In the genomic region with DNA sequence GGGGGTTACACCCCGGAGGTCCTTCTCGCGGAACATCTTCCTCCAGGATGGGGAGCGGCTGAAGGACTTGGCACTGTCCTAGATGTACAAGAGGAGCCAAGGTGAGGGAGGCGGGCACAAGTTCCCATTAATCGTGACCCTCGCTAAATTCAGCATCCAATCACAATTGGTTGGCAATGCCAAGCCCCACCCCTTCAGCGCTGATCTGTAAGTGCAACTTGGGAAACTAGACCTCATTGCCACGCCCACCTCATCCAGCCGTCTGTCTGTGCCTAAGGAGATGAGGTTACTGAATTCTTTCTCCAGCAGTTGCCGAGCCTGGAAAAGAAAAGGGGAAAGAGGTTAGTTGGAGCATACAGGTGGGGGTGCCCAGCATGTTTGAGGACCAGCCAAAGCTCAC, we compare ENCODE assay signal across 8 mouse cellular contexts. TPM values are rescaled to one million over a fixed set of nuclear protein-coding genes. Genes with fewer than 3 reads are reported as not detected.
DNase-seq lines count a peak whose midpoint lies in the region; ATAC-seq lines count a peak whose summit lies in the region.

No protein-coding gene starts in this region.

- H3K4me1 ChIP-seq in embryonic facial prominence, embryonic 10.5 days, result peaks cover 54% of the 10 kb centered on the region
- peaks cover 41% of the 10 kb centered on the region for H3K4me1 ChIP-seq in heart, embryonic 16.5 days (ENCODE audit: control insufficient read depth, insufficient read depth, low read length)

- 0 out of 2 replicates have a peak, but pooled peaks have one; percentile 15 for ATAC-seq in heart, embryonic 16.5 days (replicated peaks; ENCODE audit: extremely low read depth, insufficient read depth, low FRiP score)
- ATAC-seq in megakaryocyte, adult 5-6 weeks (ENCODE audit: poor library complexity, severe bottlenecking), result 0 out of 2 replicates have a peak, but pooled peaks have one; percentile 13
- ATAC-seq in monocyte, adult 5-6 weeks (replicated peaks; ENCODE audit: insufficient number of reproducible peaks, low FRiP score, low TSS enrichment, poor library complexity, severe bottlenecking), result no peak

- peak overlapping the region; percentile 75; the same call in 1 of the 2 replicates for H3K9ac ChIP-seq in heart, embryonic 16.5 days (ENCODE audit: low read length)

- H3K4me3 ChIP-seq in embryonic facial prominence, embryonic 10.5 days, result peak overlapping the region; percentile 75
- H3K4me3 ChIP-seq in heart, embryonic 16.5 days (ENCODE audit: low read length), result peak overlapping the region; percentile 67

- H3K4me2 ChIP-seq in heart, embryonic 16.5 days (ENCODE audit: low read depth, low read length), result peak overlapping the region; percentile 85

- peaks cover 46% of the 10 kb centered on the region for H3K27me3 ChIP-seq in embryonic facial prominence, embryonic 10.5 days (replicated peaks; ENCODE audit: low read depth, poor library complexity, severe bottlenecking)
- H3K27me3 ChIP-seq in heart, embryonic 16.5 days (ENCODE audit: control insufficient read depth, insufficient read depth, low read length), result no peaks in the 10 kb centered on the region

- peak; percentile 46 for DNase-seq in thymus, postnatal 4 days
- DNase-seq in thymus, postnatal 25 days, result no peak
- DNase-seq in embryonic facial prominence, embryonic 10.5 days (ENCODE audit: low spot score), result peak; percentile 81
- peak; percentile 57 to 75 for DNase-seq in kidney, postnatal 25 days
- peak; percentile 86 for DNase-seq in testis, postnatal 10 days (ENCODE audit: low spot score)

- H3K27ac ChIP-seq in embryonic facial prominence, embryonic 10.5 days (replicated peaks), result peak overlapping the region; percentile 89
- H3K27ac ChIP-seq in heart, embryonic 16.5 days (ENCODE audit: low read length), result 0 out of 2 replicates have a peak overlapping the region, but pooled peaks have one; percentile 16

- 0% methylated on average over 11 of the region's 11 CpGs for WGBS in embryonic facial prominence, embryonic 10.5 days
- WGBS in heart, embryonic 16.5 days, result under 1% methylated on average over 11 of the region's 11 CpGs

- no peaks in the 10 kb centered on the region for H3K36me3 ChIP-seq in embryonic facial prominence, embryonic 10.5 days (replicated peaks)
- H3K36me3 ChIP-seq in heart, embryonic 16.5 days (ENCODE audit: control insufficient read depth, insufficient read depth), result no peaks in the 10 kb centered on the region

- no peaks in the 10 kb centered on the region for H3K9me3 ChIP-seq in embryonic facial prominence, embryonic 10.5 days
- no peaks in the 10 kb centered on the region for H3K9me3 ChIP-seq in heart, embryonic 16.5 days (replicated peaks; ENCODE audit: control insufficient read depth, low read length)

RNA-seq across cellular contexts. Expression of a gene that starts 5.6 kb away (rescaled TPM):
- 0.31 and 0.64 TPM in 2 replicates for polyA plus RNA-seq in embryonic facial prominence, embryonic 10.5 days (2016; fragmentation: Nextera tagmentation; extraction: Ambion mirVana)
- 26.6 and 28.7 TPM in 2 replicates for polyA plus RNA-seq in heart, embryonic 16.5 days (2015; fragmentation: Nextera tagmentation; extraction: Ambion mirVana)
- not detected in 2 replicates for total RNA-seq in megakaryocyte, adult 5-6 weeks (2015)
- total RNA-seq in megakaryocyte, adult 5-6 weeks (2017), result 0.07 TPM in 1 of 2 replicates, not detected in the other
- not detected in 3 replicates for total RNA-seq in monocyte, adult 5-6 weeks (2017)

RNA-seq across cellular contexts. Expression of a gene that starts 7.1 kb away (rescaled TPM):
- polyA plus RNA-seq in embryonic facial prominence, embryonic 10.5 days (2016; fragmentation: Nextera tagmentation; extraction: Ambion mirVana), result 10.6 and 11.3 TPM in 2 replicates
- polyA plus RNA-seq in heart, embryonic 16.5 days (2015; fragmentation: Nextera tagmentation; extraction: Ambion mirVana), result 12.4 and 18.0 TPM in 2 replicates
- total RNA-seq in megakaryocyte, adult 5-6 weeks (2015), result 3.2 and 4.7 TPM in 2 replicates
- total RNA-seq in megakaryocyte, adult 5-6 weeks (2017), result 4.8 and 5.4 TPM in 2 replicates
- total RNA-seq in monocyte, adult 5-6 weeks (2017), result 9.7 to 15.3 TPM (median 10.4 TPM) in 3 replicates

RNA-seq across cellular contexts. Expression of a gene that starts 26.1 kb away (rescaled TPM):
- 5.8 and 7.1 TPM in 2 replicates for polyA plus RNA-seq in embryonic facial prominence, embryonic 10.5 days (2016; fragmentation: Nextera tagmentation; extraction: Ambion mirVana)
- polyA plus RNA-seq in heart, embryonic 16.5 days (2015; fragmentation: Nextera tagmentation; extraction: Ambion mirVana), result 1.5 TPM in 2 replicates
- total RNA-seq in megakaryocyte, adult 5-6 weeks (2015), result 0.50 TPM in 1 of 2 replicates, not detected in the other
- total RNA-seq in megakaryocyte, adult 5-6 weeks (2017), result not detected in 2 replicates
- total RNA-seq in monocyte, adult 5-6 weeks (2017), result 0.19 TPM in 1 of 3 replicates, not detected in the others

RNA-seq across cellular contexts. Expression of a gene that starts 29.7 kb away (rescaled TPM):
- 0.24 and 1.2 TPM in 2 replicates for polyA plus RNA-seq in embryonic facial prominence, embryonic 10.5 days (2016; fragmentation: Nextera tagmentation; extraction: Ambion mirVana)
- 0.81 and 0.91 TPM in 2 replicates for polyA plus RNA-seq in heart, embryonic 16.5 days (2015; fragmentation: Nextera tagmentation; extraction: Ambion mirVana)
- total RNA-seq in megakaryocyte, adult 5-6 weeks (2015), result 0.71 TPM in 1 of 2 replicates, not detected in the other
- not detected in 2 replicates for total RNA-seq in megakaryocyte, adult 5-6 weeks (2017)
- not detected in 3 replicates for total RNA-seq in monocyte, adult 5-6 weeks (2017)

RNA-seq across cellular contexts. Expression of a gene that starts 54.9 kb away (rescaled TPM):
- 285 and 287 TPM in 2 replicates for polyA plus RNA-seq in embryonic facial prominence, embryonic 10.5 days (2016; fragmentation: Nextera tagmentation; extraction: Ambion mirVana)
- polyA plus RNA-seq in heart, embryonic 16.5 days (2015; fragmentation: Nextera tagmentation; extraction: Ambion mirVana), result 145 and 161 TPM in 2 replicates
- total RNA-seq in megakaryocyte, adult 5-6 weeks (2015), result 69.6 and 94.3 TPM in 2 replicates
- total RNA-seq in megakaryocyte, adult 5-6 weeks (2017), result 261 and 320 TPM in 2 replicates
- 293 to 444 TPM (median 324 TPM) in 3 replicates for total RNA-seq in monocyte, adult 5-6 weeks (2017)
